Mouse (Mus musculus) C2C12 (cell line): ENCODE measurements around the gene Fyn. TPM values are rescaled to one million over a fixed set of nuclear protein-coding genes. Genes with fewer than 3 reads are reported as not detected.

Experiments used
- H3K27me3 ChIP-seq: one replicate; pipeline ENCODE4 v1.6.1; 2011; ENCODE audit not compliant: control insufficient read depth, insufficient read depth, insufficient read length
- H3K36me3 ChIP-seq: one replicate; pipeline ENCODE4 v1.6.1; 2011; ENCODE audit not compliant: control insufficient read depth, insufficient read depth
- H3K4me3 ChIP-seq: one replicate; pipeline ENCODE4 v1.5.1; 2011; ENCODE audit warnings: mild to moderate bottlenecking, control low read depth; ENCODE audit not compliant: poor library complexity, insufficient read depth, severe bottlenecking
- H3K79me2 ChIP-seq: one replicate; pipeline ENCODE4 v1.6.1; 2011; ENCODE audit not compliant: control insufficient read depth, insufficient read depth
- H3K79me3 ChIP-seq: one replicate; pipeline ENCODE4 v1.6.1; 2011; ENCODE audit warnings: low read depth, control low read depth
- H3ac ChIP-seq: one replicate; pipeline ENCODE3; 2011; ENCODE audit warnings: low read depth; ENCODE audit not compliant: control insufficient read depth, insufficient read length
- CEBPB ChIP-seq: IDR thresholded peaks from one replicate; pipeline ENCODE4 v1.6.1; 2011; ENCODE audit warnings: low read depth, mild to moderate bottlenecking, control low read depth, moderate library complexity
- CTCF ChIP-seq: IDR thresholded peaks from one replicate; pipeline ENCODE4 v1.5.1; 2011; ENCODE audit not compliant: control insufficient read depth, insufficient read depth, insufficient read length
- FOSL1 ChIP-seq: IDR thresholded peaks from one replicate; pipeline ENCODE4 v1.8.0; 2011; ENCODE audit warnings: mild to moderate bottlenecking, low read length; ENCODE audit not compliant: poor library complexity, insufficient read depth, severe bottlenecking
- MAX ChIP-seq: IDR thresholded peaks from one replicate; pipeline ENCODE4 v1.6.1; 2011; ENCODE audit warnings: mild to moderate bottlenecking, control low read depth
- MYOD1 ChIP-seq: IDR thresholded peaks from one replicate; pipeline ENCODE4 v1.6.1; 2011; ENCODE audit warnings: low read depth; ENCODE audit not compliant: control insufficient read depth, insufficient read length
- MYOG ChIP-seq: IDR thresholded peaks from one replicate; pipeline ENCODE4 v1.6.1; 2011; ENCODE audit not compliant: control insufficient read depth, insufficient read length; ENCODE audit errors: extremely low read depth
- USF1 ChIP-seq: IDR thresholded peaks from one replicate; pipeline ENCODE4 v1.6.1; 2011; ENCODE audit warnings: low read depth, mild to moderate bottlenecking, control low read depth, moderate library complexity
- polyA plus RNA-seq: library from polyadenylated mRNA; unstranded; fragments of >200 nt; fragmentation: generic; extraction: Trizol; gene quantifications from one replicate; pipeline ENCODE4 v1.2.1, GENCODE M21; 2012; ENCODE audit warnings: missing spikeins

Gene Fyn
- polyA plus RNA-seq, 1 experiment, result 16.1 TPM

- Histone ChIP-seq H3ac (no peak overlapping the region), H3K27me3 (no peaks in the 10 kb centered on the region), H3K79me2 (no peaks in the 10 kb centered on the region), H3K36me3 (no peaks in the 10 kb centered on the region), H3K79me3 (no peaks in the 10 kb centered on the region), H3K4me3 (no peak overlapping the region)
- TF ChIP-seq CTCF (no peak), MYOG (no peak), MYOD1 (no peak), CEBPB (no peak), USF1 (no peak), MAX (no peak), FOSL1 (no peak)
Measured at GRCm38 (mm10) chr10:39472923-39473322, 104.3 kb downstream of the Fyn start.

DNA sequence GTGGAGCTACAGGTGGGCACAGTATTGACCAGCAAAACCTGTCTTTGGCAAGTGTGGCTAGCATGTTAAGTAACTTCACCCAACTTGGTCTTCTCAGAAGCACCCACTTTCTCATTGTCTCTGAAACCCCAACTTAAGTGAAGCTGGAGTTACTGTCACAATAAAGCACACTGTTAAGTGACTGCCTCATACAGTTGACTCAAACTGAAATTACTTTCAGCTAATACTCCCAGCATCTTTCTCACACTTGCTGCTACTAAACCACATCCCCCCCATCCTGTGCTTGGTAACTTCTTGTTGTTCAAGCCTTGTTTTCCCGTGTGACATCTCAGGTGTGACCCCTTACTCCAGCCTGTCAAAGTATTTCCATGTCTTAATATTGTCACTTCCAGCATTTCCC lies 110.7 kb downstream of the Fyn start:
- Histone ChIP-seq H3K36me3 (no peaks in the 10 kb centered on the region), H3ac (no peak overlapping the region), H3K79me2 (no peaks in the 10 kb centered on the region), H3K79me3 (no peaks in the 10 kb centered on the region), H3K4me3 (no peak overlapping the region), H3K27me3 (no peaks in the 10 kb centered on the region)
- TF ChIP-seq CTCF (no peak), MAX (no peak), MYOG (no peak)

DNA sequence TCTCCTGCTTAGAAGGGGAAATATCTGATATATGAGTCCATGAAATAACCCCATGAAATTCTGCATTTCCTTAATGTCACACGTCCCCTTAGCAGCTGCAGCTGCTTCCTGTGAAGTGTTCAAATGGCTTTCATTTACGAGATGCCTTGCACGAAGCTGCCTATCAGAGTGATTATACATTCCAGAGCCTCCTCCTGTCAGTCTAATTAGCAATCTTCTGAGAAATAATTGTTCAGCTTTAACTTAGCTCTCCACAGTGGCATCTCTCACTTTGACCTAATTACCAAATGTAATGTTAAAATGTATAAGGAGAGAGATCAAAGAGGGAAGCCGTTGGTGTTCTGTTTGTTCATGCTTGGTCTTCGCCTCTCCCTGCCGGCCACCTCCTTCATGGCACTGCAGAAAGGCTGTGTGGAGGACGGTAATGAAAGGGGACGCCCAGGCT lies 115.7 kb downstream of the Fyn start:
- no peak overlapping the region for H3K4me3 ChIP-seq
- H3K36me3 ChIP-seq, result no peaks in the 10 kb centered on the region
- no peaks in the 10 kb centered on the region for H3K27me3 ChIP-seq
- no peak overlapping the region for H3ac ChIP-seq
- no peaks in the 10 kb centered on the region for H3K79me3 ChIP-seq
- TF ChIP-seq CTCF (no peak), MYOD1 (no peak), CEBPB (no peak), MAX (no peak), USF1 (no peak), MYOG (no peak), FOSL1 (no peak)
- H3K79me2 ChIP-seq, result no peaks in the 10 kb centered on the region

DNA sequence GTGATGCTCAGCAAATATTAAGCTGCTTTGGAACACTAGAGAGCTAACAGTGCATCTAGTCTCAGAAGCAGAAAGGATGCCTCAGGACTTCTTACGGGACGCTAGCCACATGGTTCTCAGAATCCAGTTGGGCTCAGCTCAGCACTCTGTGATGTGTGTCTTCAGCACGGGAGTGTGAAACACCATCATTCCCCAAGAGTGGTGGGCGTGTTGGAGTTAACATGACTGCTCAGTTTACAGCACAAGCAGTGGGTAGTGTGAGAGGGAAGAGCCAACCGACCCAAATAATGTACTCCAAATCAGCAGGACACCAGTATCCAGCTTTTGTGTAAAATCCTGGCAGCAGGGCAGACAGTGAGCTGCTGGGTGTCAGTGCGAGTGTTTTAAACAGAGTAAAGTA lies 116.2 kb downstream of the Fyn start:
- Histone ChIP-seq H3K79me3 (no peaks in the 10 kb centered on the region), H3K4me3 (no peak overlapping the region), H3K36me3 (no peaks in the 10 kb centered on the region), H3ac (no peak overlapping the region), H3K27me3 (no peaks in the 10 kb centered on the region), H3K79me2 (no peaks in the 10 kb centered on the region)
- no peak for TF ChIP-seq MYOG
- no peak for TF ChIP-seq CEBPB
- no peak for TF ChIP-seq MAX
- TF ChIP-seq USF1, result no peak
- TF ChIP-seq MYOD1, result no peak

- H3K79me2 ChIP-seq, result no peaks in the 10 kb centered on the region
- no peak overlapping the region for H3ac ChIP-seq
- no peak overlapping the region for H3K4me3 ChIP-seq
- TF ChIP-seq MYOD1 (no peak), USF1 (no peak), MYOG (no peak), FOSL1 (no peak), MAX (no peak), CEBPB (no peak), CTCF (no peak)
- H3K27me3 ChIP-seq, result no peaks in the 10 kb centered on the region
- H3K79me3 ChIP-seq, result no peaks in the 10 kb centered on the region
- no peaks in the 10 kb centered on the region for H3K36me3 ChIP-seq
Measured at GRCm38 (mm10) chr10:39485939-39486338, 117.3 kb downstream of the Fyn start.

DNA sequence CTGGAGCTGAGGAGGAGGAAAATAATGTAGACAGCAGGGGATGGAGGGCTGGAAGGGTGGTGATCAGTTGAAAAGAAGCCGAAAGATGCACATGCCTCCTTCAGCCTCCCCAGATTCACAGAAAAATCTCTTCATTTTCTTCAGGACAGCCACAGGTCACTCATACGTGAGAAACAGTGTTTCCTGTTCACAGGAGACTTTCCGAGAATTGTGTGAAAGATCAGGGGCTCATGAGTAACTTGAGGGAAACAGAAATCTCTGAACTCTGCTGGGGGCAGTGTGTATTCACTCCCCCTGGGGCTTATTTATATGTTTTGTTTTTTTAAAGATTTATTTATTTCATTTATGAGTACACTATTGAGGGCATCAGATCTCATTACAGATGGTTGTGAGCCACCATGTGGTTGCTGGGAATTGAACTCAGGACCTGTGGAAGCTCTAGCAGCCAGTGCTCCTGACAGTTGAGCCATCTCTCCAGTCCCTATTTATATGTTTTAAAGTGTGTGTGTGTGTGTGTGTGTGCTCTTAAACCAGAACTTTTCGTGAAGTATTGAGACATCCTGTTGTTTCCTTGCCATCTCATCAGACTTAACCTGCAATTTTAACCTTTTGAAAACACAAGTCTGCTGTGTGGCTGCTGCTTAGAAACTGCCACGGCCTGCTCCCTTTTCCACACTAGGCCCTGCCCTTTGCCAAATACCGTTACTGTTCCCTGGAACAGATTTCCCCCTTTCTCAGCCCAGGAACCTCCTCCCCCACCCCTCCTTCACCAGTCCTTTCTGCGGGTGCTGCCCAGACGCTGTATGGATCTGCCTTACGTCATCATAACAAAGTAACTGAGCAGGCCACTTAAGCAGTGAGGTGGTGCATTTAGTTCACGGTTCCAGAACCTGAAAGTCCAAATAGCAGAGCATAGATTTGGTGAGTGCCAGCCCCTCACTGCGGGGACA lies 118.1 kb downstream of the Fyn start:
- Histone ChIP-seq H3K79me3 (no peaks in the 10 kb centered on the region), H3K36me3 (no peaks in the 10 kb centered on the region), H3ac (no peak overlapping the region), H3K79me2 (no peaks in the 10 kb centered on the region), H3K27me3 (no peaks in the 10 kb centered on the region), H3K4me3 (no peak overlapping the region)
- TF ChIP-seq CTCF (no peak), USF1 (no peak), CEBPB (no peak), MYOG (no peak), MYOD1 (no peak), MAX (no peak), FOSL1 (no peak)
